Mouse (Mus musculus) spleen, postnatal 14 days (tissue): Measurements from ENCODE around the gene Aoc3.
"Not testable (repeated sequence)": the region's sequence is repeated elsewhere in the genome, so short reads cannot be mapped to it uniquely, and the experiment has no call there.

Experiments used
- DNase-seq, 2 experiments: peaks; one replicate each; pipeline ENCODE4 v3.0.0; 2021 to 2022; ENCODE audit warnings: low spot score in 2 of 2

Gene Aoc3

DNA sequence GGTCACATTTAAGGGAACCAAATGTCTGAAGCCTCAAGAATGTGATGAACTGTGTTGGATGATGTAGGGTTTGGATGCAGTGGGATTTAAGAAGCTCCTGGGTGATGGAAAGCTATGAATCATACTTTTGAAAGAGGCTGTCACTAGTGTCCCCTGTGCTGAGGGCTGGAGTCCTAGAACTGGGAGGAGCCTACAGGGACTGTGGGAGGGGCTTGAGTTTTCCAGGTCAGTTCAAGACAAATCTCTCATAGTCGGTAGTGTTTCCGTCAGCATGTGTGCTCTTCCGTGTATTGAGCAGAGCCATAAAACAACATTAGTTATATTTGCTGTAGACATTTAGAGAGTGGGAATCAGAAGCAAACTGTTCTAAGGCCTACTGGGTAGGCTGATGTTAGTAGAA, 3.1 kb upstream of the Aoc3 start:
- DNase-seq, result no peak

DNA sequence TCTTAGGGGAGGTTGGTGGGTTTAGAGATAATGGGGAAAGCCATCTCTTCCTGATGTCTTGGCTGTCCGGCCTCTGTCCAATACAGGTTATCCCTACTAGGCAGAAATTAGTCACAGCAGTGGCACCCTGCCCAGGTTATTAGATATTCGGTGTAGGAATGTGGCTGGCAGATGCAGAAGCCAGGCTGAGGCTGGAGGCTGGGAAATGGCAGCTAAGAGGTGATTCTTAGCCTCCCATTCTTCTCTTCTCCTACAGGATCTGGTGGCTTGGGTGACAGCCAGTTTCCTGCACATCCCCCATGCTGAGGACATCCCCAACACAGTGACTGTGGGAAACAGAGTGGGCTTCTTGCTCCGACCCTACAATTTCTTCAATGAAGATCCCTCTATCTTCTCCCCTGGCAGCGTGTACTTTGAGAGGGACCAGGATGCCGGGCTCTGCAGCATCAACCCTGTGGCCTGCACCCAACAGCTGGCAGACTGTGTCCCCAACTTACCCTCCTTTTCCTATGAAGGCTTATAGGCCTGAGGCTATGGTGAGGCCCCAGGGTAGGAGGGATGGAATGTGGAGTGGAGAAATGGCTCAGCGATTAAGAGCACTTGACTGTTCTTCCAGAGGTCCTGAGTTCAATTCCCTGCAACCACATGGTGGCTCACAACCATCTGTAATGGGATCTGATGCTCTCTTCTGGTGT, 1.3 kb upstream of the Aoc3 start:
- no peak for DNase-seq

DNA sequence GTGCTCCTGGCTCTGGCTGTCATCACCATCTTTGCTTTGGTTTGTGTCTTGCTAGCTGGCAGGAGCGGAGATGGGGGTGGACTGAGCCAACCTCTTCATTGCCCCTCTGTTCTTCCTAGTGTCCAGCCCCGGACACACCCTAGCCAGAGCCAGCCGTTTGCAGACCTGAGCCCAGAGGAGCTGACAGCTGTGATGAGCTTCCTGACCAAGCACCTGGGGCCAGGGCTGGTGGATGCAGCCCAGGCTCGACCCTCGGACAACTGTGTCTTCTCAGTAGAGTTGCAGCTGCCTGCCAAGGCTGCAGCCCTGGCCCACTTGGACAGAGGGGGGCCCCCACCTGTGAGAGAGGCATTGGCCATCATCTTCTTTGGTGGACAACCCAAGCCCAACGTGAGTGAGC, 556 bp downstream of the Aoc3 start:
- DNase-seq, result not testable (repeated sequence)

DNA sequence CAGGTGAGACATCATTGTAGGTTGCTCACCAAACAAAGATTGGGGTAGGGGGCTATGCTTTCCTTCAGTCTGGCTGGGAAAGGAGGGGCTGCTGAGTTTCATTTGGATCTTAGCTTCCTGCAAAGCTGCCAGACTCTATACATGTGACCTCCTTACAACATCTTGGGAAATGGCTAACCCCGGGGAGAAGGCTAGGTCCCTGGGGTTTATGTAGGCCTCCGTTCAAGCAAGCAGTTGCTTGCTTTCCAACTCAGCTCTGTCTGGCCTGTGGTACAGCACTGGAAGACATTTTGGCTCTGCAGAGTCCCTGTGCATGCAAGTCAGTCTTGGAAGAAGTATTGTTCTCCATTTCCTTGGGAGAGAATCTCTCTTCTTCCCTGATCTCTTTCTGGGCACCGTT, 2.1 kb downstream of the Aoc3 start:
- DNase-seq, result no peak

DNA sequence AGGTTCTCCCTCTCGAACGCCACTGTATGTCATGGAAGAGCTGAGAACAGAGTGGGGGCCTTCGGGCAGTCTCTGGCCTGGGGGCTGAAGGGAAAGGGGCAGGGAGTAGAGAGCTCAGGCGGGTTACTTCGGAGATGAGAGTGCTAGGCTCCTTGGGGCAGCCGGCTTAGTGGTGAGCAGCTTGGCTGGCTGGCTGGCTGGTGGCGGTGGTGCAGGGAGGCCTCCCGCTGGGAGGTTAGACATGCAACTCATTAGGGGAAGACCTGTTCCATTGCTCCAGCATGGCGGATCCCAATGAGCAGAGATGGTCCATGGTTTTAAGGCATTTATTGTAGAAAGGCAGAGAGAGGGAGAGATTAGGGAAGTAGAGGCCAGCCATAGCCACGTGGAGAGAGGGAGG, 3.6 kb downstream of the Aoc3 start:
- no peak for DNase-seq

DNA sequence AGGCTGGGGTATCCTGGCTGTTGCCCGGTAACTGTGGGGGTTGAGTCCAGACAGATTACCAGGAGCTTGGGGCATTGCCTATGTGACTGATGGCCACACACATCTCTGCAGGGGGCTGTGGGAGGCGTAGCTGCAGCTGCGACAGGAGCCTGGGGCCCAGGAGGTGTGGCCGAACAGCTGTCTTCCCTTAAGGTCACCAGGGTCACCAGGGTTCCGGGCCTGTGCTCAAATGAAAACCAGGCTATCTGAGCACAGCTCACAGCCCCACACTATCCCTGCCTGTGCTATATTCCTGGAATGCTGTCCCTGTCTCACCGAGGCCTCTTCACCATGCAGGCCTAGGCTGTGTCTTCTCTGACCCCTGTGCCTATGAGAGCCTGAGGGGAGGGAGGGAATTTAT, 4.1 kb downstream of the Aoc3 start:
- DNase-seq, result no peak

DNA sequence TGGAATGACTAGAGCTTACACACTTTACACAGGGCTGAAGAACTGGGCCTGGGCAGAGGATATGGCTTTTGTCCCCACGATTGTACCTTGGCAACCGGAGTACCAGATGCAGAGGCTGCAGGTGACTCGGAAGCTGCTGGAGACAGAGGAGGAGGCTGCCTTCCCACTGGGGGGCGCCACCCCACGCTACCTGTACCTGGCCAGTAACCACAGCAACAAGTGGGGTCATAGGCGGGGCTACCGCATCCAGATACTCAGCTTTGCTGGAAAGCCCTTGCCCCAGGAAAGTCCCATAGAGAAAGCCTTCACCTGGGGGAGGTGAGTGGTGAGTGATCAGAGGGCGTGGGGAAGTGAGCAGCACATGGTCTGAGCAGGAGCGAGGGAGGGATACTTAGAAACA, 5.3 kb downstream of the Aoc3 start:
- no peak for DNase-seq

DNA sequence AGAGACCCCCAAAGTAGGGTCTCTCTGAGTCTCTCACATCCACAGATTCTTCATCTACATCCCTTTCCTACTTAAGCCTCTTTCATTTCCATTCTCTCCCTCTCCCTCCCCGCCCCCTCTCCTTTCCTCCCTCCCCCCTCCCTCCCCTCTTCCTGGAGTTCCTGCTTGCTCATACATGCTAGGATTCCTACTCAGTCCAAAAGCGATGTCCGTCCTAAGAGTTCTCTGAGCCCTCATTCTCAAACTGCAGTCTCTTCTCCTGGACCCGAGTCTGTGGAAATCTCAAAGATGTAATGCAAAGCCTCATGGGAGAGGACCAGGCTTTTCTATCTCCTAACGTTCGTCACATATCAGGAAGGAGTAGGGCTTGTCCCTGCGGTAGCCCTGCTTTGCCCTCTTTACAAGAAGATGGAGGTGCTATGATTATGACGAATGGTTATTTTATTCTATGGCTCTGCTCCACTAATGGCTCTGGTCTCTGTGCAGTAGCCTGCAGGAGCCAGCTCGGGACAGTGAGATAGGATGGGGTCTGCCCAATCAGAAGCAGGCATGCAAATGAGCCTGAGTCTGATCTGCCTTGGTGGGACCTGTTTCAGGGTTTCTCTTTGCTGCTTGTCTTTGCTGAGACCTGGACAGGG, 7.8 kb downstream of the Aoc3 start:
- no peak for DNase-seq

DNA sequence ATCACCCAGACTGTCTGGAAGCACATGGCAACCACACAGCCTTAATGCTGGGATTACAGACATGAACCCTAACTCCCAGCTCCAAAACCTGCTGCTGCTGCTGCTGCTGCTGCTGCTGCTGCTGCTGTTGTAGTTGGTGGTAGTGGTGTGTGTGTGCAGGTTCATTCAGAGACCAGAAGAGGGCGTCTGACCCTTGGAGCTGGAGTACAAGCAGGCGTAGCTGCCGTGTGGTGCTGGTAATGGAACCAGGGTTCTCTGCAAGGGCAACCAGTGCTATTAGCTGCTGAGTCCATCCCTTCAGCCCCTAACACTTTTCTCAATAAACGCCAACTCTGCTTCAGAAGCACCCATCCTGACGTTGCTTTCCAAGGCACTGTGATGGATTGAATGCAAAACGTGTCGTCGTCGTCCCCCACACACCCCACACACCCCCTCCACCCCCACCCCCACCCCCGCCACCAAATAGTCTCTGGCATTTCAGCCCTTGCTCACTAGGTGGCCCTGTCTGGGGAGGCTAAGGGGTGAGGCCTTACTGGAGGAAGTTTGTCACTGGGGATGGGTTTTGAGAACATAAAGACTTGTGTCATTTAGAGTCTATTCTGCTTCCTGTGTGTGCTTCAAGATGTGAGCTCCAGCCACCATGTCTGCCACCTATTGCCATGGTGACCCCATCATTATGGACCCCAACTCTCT, 16.8 kb downstream of the Aoc3 start:
- DNase-seq, result no peak

DNA sequence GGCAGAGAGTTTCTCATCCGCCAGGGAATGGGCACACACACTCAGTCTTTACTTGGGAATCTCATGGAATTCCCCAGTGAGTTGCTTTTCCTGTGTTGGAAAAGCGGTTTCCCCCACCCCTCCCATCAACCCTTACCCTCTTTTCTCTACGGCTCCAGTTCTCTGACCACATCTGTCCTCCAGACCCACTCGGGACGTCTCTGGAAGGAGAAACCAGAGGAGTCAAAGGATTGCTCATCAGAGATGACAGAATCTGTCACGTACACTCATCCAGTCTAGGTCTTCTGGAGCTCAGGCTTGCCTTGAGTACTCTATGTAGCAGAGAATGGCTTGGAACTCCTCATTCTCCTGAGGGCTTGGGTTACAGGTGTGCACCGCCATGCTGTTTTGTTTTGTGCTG, 18.4 kb downstream of the Aoc3 start:
- no peak for DNase-seq

DNA sequence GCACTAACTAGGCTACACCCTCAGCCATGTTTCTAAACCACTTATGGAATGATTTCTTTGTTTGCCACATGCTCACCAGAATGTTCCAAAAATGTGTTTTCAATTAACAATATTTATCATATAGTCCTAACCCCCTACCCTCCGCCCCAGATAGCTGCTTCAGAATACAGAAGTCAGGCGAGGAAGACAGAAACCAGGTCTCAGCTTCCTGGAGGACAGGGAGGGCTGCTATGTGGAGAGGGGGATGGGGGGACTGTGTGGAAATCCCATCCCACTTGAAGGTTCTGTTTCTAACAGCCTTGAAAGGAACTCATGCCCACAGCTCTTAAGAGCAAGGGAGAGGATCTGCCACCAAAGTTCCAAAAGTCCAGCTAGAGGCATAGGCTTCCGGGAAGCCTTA, 18.8 kb downstream of the Aoc3 start:
- no peak for DNase-seq

DNA sequence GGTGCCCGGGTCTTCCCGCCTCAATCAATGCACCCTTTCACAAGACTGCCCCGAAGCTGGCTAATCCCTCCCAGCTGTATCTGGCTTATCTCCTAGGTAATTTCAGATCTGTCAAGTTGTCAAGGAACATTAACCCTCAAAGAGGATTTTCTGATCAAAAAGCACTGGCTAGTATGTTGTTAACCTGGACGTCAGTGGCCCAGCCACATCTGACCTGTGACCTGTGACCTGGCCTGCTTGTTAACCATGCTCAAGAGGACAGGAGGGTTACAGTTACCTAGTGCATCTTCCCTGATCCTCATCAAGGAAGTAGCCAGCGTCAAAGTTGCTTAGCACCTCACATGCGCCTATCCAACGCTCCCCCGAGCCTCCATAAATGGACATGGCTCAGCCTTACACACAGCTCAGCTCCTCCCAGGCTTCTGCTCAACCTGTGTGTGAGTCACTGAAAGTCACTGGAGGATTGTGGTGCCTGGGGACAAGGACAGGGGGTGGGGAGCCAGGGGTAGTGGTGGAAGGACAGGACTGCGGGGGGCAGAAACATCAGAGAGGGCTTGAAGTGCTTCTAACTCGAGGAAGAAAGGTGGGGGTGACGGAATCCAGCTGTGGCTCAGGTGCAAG, 20.8 kb downstream of the Aoc3 start:
- no peak for DNase-seq

DNA sequence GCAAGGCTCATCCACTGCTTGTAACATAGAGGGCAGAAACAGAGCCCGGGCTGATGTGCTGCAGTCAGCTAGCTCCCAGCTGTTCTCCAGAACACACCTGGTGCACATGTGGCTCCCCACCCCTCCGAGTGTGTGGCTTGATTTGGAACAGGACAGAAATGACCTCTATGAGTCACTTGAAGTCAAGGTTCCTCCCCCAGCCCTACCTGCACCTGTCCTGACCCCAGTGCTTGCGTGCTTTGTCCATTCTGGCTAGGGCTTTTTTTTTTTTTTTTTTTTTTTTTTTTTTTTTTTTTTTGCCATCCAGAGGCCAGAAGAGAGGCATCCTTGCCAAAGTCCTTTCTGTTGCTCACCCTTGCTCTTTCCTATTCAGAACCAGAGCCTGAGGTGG, 21.3 kb downstream of the Aoc3 start:
- DNase-seq, result no peak

DNA sequence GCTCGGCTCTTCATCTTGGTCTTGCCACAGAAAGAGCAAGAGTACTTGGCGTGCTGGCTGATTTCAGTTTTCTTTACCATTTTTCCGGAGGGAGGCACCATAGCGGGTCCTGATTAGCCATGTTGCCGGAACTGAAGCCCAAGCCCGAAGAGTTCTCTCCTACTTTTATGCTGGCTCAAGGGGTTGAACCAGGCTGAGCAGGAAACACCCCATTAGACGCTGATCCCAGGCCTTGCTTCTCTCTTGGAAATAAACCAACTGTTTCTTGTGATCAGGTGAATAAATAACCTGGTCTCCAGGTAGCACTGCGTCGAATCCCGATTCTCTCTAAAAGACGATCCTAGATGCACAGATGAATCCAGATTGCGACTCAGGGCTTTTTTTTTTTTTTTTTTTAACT, 23.0 kb downstream of the Aoc3 start:
- no peak for DNase-seq

DNA sequence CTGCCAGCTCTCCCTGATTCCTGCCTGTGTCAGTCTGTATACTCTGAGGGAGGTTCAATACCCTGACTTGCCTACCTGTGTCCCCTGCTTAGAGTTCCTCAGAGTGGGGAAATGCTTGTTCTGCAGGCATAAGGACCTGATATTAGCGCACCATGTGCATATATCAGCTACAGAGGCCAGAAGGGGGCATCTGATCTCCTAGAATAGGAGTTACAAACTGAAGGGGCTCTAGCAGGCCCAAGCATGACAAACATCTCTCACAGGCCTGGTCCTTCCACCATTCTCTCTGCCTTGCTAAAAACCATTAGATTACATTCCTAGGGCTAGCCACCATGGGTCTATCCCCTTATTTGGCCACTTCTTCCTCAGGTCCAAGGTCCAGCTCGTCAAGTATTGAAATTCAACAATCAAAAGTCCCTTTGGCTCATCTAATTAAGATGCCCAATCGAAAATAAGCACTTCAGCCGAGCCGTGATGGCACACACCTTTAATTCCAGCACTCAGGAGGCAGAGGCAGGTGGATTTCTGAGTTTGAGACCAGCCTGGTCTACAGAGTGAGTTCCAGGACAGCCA, 24.1 kb downstream of the Aoc3 start:
- DNase-seq, result no peak

DNA sequence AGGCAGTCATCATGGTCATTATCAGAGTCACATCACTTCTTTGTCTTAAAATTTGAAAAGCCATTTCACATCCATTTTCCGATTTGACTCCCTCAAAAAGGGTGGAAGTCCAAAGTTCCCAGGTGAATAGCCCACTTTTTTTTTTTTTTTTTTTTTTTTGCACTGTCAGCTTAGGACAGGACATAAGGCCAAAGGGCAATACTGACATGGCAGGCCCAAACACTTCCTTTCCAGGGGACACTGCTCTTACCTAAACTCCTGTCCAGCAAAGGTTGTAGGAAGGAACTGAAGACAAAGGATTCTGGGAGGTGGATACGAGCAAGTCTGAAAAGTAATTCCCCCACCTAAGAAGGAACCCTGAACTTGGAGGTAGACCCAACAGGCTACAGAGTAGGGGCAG, 25.5 kb downstream of the Aoc3 start:
- DNase-seq, result no peak

DNA sequence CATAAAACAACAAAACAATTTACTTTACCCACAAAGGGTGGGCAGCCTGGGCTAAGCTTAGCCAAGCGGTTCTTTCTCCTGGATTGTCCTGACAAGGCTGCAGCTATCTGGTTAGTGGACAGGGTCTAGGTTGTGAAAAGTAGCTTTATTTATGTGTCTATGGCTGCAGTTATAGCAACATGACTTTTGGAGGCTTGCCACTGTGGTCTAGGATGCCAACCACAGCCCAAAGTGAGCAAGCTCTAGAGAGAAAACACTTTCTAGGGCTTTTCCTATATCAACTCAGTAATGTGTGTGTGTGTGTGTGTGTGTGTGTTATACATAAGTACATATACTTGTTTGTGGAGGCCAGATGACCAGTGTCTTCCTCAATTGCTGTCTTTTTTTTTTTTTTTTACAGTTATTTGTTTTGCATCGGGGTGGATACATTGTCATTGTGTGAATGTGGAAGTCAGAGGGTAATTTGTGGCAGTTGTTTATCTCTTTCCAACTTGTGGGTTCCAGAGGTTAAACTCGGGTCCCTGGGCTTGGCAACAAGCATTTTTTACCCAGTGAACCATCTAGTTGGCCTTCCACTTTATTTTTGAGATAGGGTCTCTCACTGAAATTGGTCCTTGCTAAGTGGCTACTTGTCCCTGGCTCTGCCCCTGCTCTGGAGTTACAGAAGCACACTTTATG, 27.2 kb downstream of the Aoc3 start:
- no peak for DNase-seq

DNA sequence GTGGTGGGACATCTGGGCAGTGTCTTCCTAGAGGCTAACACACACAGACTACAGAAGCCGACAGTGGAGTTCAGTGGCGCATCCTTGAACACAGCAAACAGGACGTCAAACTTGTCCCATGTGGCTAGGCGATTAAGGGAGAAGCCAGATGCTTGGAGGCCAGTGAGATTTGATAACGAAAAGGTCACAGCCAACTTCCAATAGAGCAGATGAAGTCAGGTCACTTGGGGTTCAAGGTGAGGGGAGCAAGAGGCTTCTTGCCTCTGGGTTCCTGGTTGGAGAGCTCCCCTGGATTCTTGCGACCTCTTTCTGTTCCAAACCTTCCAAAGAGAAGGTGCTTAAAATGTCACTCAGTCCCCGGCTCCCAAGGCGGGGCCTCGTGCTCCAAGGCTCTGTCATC, 29.4 kb downstream of the Aoc3 start:
- DNase-seq, result no peak

DNA sequence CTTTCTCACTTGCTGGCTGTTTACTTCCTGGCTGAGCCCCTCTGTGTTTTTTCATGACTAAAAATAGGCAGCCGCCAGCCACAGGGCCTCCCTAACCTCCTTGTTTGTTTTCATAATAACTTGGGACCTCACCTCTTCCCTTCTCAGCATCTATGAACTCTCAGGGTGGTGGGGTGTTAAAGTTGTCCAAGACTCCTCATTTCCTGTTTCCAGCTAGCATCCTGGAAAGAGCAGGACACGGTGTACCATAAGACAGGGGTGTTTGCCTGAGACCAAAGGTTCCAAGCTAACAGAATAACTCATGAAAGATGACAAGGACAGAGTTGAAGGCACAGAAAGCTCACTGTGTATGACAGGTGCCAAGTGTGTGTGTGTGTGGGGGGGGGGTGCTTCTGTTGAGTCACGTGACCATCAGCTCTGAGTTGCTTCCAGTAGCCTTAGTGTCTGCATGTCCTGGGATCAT, 30.3 kb downstream of the Aoc3 start:
- no peak for DNase-seq

DNA sequence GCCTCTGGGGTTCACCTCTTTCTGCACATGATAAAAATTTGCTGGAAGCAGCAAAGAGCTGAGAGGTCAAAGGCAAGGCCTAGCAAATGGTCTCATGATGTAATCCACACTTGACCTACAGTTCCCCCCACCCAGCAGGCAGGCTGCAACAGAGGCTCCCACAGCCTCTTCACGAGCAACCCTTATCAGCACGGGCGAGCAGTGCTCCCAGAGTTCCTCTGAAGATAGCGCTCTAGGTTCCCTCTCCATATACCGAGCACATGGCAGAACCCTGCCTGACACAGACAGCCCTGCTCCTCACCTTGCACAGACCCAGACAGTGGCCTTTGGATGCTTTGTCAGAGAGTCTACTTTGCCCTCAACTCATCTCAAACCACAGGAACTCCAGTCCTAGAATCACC, 34.1 kb downstream of the Aoc3 start:
- DNase-seq, result no peak

DNA sequence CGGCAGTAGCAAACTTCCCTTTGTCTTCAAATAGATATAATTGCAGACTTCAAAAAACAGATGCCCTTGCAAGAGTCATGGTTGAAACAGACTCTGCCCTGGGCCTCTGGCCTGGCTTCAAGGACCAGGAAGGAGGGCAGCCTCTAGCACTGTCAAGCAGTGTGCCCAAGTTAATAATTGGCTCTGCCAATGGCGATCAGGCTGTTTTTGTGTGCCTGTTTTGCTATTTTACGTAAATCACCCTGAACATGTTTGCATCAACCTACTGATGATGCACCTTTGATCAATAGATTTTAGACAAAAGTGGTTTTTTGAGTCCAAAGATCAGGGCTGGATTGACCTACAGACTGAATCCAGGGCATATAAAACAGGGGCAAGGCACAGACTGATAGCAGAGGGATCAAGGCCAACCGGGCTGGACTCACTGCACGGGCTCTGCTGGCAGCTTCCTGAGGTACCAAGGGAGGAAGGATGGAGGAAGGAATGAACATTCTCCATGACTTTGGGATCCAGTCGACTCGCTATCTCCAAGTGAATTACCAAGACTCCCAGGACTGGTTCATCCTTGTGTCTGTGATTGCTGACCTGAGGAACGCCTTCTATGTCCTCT, 37.0 kb downstream of the Aoc3 start, which contains the start of gene G6pc:
TSS of gene G6pc (plus strand) at position 236 of the 610 bp plus-strand sequence.
- no peak for DNase-seq
